Mouse (Mus musculus): Measurements from ENCODE around the gene Ablim1.

Gene Ablim1

DNA sequence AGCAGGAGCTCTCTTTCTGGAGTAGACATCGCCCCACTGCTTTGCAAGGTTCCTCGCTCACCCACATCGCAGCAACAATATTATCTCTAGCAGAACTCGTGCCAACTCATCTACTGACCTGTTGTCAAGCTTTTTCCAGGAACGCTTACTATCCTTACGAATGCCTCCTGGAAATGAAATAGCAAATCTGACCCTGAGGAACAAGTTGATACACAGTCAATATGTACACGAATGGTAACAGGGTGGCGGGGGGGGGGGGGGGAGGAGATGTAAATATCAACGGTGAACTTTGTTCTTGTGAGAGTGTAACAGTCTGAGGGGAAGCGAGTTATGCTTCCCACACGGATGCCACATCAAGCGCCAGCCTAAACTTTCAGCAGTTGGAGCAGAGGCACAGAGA is 56.9 kb downstream of the Ablim1 start:
- no peak for DNase-seq (ENCODE audit: low read depth)

DNA sequence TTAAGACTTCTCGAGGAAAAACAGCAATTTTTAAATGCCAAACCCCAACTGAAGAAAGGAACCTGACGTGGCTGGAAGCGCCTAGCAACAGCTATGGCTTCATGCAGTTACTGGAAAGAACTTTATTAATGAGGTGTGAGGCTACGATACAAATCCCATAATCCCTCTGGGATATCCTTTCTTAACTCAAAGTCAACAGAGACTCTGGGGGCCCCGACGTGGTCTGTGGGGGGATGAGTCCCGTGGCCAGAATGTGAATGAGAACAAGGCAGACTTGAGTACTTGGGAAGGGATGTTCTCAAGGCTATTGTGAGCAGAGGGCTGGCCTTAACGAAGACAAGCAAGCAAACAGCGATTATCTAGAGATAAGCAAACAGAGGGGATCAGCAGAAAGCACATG is 58.1 kb downstream of the Ablim1 start:
- DNase-seq (ENCODE audit: low read depth), result no peak

GRCm38 (mm10) chr19:57255157-57255556 is 59.6 kb downstream of the Ablim1 start:
- no peak for DNase-seq (ENCODE audit: low read depth)

DNA sequence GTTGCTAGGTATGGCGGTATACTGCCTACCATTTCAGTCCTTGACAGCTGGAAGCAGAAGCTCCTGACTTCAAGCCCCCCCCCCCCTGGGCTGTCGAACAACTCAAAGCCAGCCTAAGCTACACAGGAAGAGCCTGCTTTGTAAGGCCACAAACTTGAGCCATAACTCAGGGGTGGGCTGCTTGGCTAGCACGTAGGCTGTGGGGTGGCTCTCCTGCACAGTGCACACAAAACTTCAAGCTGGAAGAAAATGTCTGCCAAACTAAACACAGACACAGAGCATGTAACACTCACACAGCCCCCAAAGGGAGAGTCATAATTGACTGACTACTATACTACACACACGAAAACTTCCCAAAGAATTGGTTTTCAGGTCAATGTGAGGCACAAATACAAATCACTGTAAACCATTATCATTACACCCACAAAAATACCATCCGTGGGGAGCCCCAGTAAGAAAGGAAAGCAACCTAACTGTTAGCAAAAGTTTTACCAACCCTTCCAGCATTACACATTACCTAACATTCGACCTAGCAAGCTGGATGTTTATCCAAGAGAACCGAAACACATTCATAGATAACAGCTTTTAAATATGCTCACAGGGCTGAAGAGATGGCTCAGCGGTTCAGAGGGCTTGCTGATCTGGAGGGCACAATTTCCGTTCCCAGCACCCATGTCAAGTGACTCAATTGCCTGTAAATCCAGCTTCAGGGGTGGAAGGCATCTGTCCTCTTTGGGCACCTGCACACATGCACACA is 61.8 kb downstream of the Ablim1 start:
- DNase-seq (ENCODE audit: low read depth), result no peak

GRCm38 (mm10) chr19:57248781-57249180 is 65.9 kb downstream of the Ablim1 start:
- DNase-seq (ENCODE audit: low read depth), result no peak

DNA sequence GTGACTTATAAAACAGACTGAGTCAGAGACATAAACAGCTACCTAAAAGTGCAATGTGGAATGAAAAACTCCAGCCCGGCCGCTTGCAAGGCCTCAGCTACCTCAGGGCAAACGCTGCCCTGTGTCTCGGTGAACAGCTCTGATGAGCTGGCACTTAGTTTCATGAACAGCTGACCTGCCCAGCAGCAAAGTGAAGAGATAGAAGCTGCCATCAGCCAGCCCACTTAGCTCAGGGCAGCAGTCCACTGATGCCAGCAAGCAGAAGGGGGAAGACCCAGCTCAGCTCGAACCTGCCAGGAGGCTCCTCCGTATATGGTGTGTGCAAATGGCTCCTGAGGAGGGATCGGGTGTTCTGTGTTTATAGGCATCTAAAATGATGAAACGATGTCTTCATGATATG is 67.5 kb downstream of the Ablim1 start:
- no peak for DNase-seq (ENCODE audit: low read depth)

DNA sequence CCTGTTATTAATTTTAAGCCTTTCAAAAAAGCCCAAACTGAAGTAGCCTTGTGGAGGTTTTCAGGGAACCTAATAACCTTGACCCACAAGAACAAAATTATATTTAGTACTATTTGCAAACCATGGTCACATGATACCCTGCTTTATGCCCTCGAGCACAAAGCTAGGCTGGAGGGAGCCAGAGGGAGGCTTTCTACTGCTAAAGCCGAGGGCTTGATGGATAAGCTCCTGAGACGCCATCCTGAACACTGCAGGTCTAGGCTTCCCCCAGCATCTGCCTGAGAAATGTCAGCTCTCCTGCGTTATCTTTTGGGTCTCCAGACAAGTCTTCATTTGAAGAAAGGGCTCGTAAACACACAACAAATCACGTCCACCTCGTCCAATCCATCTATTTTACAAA is 70.4 kb downstream of the Ablim1 start:
- no peak for DNase-seq (ENCODE audit: low read depth)

DNA sequence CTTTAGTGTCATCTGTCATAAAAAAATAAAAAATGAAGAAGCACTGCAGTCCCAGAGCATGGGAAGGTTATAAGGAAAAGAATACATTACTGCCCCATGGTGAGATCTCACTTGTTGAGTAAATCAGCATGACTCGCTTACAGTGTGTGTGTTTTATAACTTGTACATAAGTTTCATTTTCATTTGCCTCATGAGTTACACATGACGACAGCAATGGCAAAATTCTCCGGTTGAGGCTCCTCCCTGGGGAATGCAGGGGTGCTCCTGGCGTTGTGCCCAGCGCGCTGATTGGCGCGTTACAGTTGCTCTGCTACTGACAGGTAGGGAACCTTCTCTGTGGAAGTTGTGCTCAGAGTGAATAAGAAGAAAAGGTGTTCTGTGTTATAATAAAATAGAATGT is 71.1 kb downstream of the Ablim1 start:
- no peak for DNase-seq (ENCODE audit: low read depth)

- DNase-seq (ENCODE audit: low read depth), result no peak
These were observed 71.5 kb downstream of the Ablim1 start for GRCm38 (mm10) chr19:57243191-57243590.

GRCm38 (mm10) chr19:57241363-57242192 is 73.1 kb downstream of the Ablim1 start:
- peak; percentile 53 for DNase-seq (ENCODE audit: low read depth)

GRCm38 (mm10) chr19:57240259-57240658 is 74.5 kb downstream of the Ablim1 start:
- DNase-seq (ENCODE audit: low read depth), result no peak

- DNase-seq (ENCODE audit: low read depth), result peak; percentile 76
These were observed 75.4 kb downstream of the Ablim1 start for GRCm38 (mm10) chr19:57239176-57239784.

- DNase-seq (ENCODE audit: low read depth), result no peak
These were observed 76.3 kb downstream of the Ablim1 start for GRCm38 (mm10) chr19:57238461-57238860.

DNA sequence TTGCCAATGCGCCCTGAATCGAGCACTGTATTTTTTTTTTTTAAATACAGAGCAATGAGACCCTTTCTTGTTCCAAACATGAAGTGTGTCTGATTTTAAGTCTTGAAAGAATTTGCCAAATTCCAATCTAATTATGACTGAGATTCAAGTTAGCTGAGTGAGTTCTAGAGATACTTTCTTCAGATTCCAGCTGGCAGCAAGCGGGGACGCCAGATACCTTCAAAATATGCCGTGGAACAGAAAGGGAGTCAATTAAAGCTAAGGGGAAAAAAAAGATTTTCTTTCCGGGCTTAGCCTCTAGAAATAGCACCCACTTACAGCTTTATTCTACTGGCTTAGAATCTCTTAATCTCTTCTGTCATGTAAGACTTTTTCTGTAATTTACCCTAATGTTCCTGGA is 77.2 kb downstream of the Ablim1 start:
- DNase-seq (ENCODE audit: low read depth), result no peak

DNA sequence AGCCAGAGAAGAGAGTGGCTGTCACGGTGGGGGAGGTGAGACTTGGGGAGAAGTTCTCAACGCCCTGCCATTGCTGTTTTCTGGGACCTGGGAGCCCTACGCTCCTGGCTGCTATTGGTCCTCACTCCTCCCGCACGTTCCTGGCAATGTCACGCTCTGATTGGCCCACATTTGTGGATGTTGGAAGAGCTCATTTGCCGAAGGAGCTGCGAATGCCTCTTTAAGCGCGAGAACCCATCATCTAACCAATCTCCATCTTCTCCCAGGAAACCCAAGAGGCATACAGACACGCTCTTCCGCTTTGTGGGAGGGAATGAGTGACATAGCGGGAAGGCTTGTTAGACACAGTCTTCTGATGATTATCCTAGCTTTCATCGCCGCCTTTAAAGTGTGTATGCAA is 78.1 kb downstream of the Ablim1 start:
- no peak for DNase-seq (ENCODE audit: low read depth)

DNA sequence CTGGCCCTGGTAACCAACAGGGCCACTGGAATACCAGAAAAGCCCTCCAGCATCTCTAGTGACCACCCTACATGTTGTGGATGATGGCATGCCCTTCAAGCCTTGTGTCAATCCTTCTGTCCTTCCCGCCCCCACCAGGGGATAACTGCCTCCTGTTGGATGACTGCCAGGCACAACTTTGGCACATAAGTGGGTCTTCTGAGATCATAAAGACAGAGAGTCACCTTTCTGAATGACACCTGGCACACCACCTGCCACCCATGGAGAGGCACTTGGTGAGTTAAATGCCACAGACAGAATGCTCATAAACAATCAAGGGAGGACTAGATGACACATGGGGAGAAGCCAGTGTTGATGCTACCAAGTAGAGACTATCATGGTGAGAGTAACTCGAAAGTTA is 78.8 kb downstream of the Ablim1 start:
- no peak for DNase-seq (ENCODE audit: low read depth)

DNA sequence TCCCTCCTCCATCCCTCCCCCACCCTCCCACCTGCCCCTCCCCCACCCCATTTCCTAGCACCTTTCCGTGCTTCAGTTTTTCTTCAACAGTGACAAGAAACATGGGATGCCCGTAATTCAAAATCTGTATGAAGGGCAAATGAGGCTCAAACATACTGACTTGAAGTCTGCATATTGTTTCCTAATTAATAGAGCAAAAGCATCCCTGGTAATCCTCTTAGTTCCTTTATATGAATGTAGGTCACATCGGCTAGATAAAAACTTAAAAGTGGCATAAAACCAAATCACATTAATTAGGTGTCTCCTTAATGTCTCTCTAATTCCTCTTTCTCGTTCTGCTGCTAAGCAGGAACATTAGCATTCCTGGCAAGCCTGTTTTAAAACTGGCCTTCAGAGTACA is 83.7 kb downstream of the Ablim1 start:
- no peak for DNase-seq (ENCODE audit: low read depth)

GRCm38 (mm10) chr19:57229161-57229560 is 85.6 kb downstream of the Ablim1 start:
- no peak for DNase-seq (ENCODE audit: low read depth)

GRCm38 (mm10) chr19:57228576-57228975 is 86.1 kb downstream of the Ablim1 start:
- no peak for DNase-seq (ENCODE audit: low read depth)

DNA sequence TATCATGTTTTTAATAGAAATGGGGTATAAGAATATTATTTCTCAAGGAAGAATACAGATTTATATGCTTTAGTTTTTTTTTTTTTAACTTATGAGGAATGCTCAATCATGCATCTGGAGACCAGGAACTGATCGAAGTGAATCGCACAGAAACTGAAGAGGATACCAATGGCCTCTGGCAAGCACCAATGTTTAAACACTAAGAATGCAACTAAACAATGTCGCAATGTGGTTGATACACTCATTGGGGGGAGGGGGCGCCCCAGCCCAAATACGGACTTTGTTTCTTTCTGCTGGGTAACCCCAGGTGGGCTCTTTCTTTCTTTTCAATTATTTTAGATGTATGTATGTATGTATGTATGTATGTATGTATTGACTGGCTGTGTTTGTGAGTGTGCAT is 90.3 kb downstream of the Ablim1 start:
- no peak for DNase-seq (ENCODE audit: low read depth)

DNA sequence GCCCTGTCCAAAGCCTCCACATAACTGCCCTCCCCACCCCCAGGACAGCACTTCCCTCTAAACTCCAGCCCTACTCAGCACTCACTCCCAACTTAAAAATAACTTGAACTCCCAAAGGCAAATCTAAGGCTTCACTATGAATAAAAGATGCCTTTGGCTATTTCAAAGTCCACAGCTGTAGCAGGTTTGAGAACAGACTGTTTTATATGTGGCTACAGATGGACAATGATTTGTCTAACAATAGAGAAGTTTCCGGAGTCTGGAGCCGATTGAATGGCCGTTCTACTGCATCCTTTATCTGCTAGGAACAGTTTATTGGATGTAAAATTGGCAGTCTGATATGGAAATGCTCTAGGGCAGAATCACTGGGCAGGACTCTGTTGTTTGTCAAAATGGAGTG is 91.0 kb downstream of the Ablim1 start:
- no peak for DNase-seq (ENCODE audit: low read depth)

- no peak for DNase-seq (ENCODE audit: low read depth)
These were observed 92.1 kb downstream of the Ablim1 start for GRCm38 (mm10) chr19:57222657-57223056.

- no peak for DNase-seq (ENCODE audit: low read depth)
These were observed 93.0 kb downstream of the Ablim1 start for GRCm38 (mm10) chr19:57221684-57222235.

Measured in fibroblast of lung, adult 2 months (primary cell).